Mouse (Mus musculus) stomach, postnatal 0 days (tissue): Measurements from ENCODE around the gene Src.

Experiments used
- CTCF ChIP-seq: IDR thresholded peaks from 2 replicates; pipeline ENCODE4 v1.5.1; 2016; ENCODE audit warnings: antibody characterized with exemption, low read depth, mild to moderate bottlenecking, moderate library complexity
- EP300 ChIP-seq: optimal IDR thresholded peaks from 2 replicates; pipeline ENCODE3; 2016; ENCODE audit warnings: antibody characterized with exemption

DNA sequence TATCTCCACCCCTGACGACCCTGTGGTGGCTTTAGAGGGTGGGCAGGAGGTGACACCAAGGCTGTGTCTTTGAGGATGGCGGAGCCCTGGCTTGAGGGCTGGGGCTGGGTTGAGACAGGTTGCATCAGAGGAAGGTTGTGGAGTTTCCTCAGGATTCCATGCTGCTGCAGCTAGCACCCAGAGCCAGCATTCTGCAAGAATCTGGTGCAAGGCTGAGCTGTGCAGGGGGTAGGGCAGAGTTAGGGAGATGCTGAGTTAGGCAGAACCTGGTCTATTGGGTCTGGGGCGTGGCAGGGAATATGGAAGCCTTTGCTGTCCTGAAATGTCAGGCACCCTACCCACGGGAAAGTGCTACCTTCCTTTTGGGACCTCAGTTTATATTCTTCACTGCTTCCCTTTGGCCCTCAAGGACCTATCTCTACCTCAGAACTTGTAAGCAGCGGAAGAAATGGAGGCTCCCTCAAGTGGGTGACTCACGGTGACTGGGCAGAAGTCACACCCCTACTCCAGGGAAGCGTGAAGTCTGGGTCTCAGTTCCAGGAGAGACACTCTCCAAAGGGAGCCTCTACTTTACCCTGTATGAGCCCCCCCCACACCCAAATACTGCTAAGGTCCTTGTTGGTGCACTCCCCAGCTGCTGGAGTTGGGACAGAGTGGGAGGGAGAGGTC, 33.3 kb downstream of the Src start:
- TF ChIP-seq CTCF (no peak), EP300 (no peak)
